Mouse (Mus musculus) stomach, postnatal 0 days (tissue): Measurements from ENCODE around the gene Abhd17b.

Source experiments
- CTCF ChIP-seq: IDR thresholded peaks from 2 replicates; pipeline ENCODE4 v1.5.1; 2016; ENCODE audit warnings: antibody characterized with exemption, low read depth, mild to moderate bottlenecking, moderate library complexity
- EP300 ChIP-seq: optimal IDR thresholded peaks from 2 replicates; pipeline ENCODE3; 2016; ENCODE audit warnings: antibody characterized with exemption

DNA sequence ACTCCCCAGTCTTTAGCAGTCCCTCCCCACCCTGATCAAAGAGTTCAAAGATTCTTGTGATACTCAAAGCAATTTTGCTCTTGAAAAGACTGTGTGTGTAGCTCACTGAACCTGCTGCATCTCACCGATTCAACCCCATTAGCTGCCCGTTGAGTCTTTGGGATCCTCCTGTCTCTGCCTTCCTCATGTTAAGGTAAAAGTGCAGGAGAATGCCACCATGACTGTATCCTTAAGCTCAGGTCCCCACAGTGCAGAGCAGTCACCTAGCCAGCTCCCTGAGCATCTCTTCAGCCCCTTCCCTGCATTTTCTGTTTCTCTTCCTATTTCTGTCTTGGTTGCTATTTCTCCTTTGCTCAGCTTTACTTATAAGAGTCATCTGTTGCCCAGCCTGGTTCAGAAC is 80.2 kb downstream of the Abhd17b start:
- TF ChIP-seq EP300 (no peak), CTCF (no peak)
